Mouse (Mus musculus): ENCODE data around the gene Zfp90.
"Not testable (repeated sequence)": the region's sequence is repeated elsewhere in the genome, so short reads cannot be mapped to it uniquely, and the experiment has no call there.

Zfp90 gene

DNA sequence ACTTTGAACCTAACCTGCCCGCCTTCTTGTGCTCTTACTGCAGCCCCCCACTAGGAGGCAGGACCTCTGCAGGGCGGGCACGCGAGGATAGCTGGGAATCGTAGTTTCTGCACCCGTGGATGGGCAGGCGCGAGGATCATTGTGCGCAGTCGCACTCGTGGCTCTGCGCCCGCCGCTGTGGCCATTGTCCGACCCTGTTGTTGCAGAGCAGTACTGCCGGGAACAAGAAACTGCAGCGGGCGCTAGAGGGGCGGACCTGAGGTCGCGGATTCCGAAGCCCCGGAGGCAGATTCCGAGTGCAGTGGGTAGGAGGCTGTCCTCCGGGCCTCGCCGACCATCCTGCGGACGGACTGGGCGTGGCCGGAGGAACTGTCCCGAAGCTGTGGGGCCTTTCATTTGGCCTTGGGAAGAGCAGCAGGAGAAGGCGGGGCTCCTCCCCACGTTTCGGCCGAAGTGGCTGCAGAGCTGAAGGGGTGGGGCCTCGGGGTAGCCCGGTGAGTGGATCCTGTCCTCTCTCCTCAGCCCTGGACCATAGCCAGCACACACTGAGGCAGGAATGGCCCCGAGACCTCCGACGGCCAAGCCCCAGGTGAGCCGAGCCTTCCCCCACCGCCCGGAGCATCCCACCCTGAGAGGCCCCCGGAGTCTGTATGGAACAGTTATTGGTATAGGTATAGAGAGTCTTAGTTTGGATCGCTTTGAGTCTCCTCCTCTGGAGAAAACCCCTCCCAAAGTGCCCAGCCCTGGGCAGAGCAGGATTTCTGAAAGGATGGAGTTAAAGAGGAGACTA, at the start of gene Zfp90:
Gene Zfp90, plus strand, starts transcription at position 146 of the 790 bp plus-strand sequence.
- DNase-seq (ENCODE audit: inconsistent age in 2 of 2, low spot score in 1 of 2) = peak; percentile 95 to 98

DNA sequence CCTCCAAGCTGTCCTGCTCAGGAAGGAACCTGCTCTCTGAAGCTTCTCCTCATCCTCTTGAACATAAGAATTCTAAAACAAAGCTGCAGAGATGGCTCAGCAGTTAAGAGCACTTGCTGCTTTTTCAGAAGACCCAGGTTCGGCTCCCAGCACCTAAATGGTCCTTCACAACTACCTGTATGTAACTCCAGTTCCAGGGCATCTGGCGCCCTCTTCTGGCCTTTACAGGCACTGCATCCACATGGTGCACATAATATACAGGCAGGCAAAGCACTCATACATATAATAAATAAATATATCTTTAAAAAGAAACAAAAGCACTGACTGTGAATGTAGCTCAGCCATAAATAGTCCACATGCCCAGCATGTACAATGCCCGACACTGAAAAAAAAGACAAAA, 46.6 kb upstream of the Zfp90 start:
- DNase-seq (ENCODE audit: inconsistent age in 2 of 2, low spot score in 1 of 2) = no peak

DNA sequence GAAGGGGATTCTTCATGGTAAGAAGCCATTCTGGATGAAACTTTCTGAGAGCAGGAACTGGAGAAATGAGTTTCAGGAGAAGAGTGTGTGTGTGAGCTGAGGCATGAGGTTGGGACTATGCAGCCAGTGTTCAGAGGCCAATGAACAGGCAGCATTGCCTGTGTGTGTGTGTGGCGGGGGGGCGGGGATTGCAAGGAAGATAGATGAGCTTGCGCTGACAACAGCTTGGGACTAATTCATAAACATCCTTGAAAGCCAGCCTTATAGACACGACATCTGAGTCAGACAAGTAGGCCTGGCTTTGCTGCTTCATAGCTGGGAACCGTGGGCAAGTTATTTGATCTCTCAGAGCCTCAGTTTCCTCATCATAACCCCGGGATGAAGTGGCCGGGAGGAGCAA, 46.1 kb upstream of the Zfp90 start:
- DNase-seq (ENCODE audit: inconsistent age in 2 of 2, low spot score in 1 of 2) = no peak

DNA sequence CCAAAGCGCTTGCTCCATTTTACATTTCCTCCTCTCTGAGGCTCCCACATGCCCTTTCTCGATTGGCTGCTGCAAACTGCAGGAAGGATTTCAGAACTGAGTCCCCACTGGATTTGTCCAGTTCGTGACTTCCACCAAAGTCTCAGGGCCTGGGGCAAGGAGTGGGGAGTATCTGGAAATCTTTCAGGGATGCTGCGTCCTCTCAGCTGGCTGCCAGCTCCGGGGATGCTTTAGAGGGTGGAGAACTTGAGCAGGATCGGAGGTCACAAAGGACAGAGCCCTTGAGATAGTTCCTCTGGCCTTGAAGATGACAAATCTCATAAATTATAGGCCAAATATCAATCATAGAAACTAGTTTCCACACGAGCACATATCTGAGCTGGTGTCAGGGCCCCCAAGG, 39.2 kb upstream of the Zfp90 start:
- DNase-seq (ENCODE audit: inconsistent age in 2 of 2, low spot score in 1 of 2) = peak; percentile 16 to 51

DNA sequence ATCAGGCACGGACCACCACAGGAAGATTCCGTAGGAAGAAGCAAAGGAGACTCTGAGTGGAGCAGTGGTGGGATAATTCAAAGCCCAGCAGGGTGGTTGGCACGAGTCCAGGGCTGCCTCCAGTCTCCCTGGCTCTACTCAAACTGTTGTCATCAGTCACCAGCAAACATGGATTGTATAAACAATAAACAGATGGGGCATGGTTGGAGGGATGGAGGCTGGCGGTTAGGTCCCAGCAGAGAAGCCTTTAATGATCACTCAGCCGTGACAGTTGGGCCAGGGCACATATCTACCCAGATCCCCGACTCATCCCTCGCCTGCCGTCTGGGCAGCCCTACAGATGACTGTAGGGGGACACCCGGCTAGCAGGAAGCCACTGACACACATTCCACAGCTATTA, 38.3 kb upstream of the Zfp90 start:
- no peak for DNase-seq (ENCODE audit: inconsistent age in 2 of 2, low spot score in 1 of 2)

DNA sequence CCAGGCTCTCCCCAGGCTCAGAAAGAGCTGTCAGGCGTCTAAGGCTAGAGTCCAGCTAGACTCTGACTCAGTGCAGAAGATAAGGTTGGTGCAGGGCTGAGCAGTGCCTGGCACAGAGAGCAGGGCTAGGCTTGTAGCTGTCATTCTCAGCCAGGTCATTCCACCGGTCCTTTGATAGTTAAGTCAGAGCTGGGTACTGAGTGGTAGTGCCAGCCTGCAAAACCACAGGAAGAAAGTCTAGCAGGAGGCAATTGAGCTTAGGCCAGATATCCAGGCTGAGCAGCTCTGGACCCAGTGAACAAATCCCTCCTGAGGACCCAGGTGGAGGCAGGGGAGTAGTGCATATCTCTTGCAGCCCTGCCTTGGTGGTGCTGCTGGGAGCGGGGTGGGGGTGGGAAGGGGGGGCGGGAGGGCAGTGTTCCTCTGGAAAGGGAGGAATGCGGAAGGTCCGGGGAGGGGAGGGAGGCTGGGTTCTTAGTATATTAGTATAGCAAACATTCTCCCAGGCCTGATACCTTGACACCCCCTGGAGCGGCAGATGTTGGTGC, 36.6 kb upstream of the Zfp90 start:
- DNase-seq (ENCODE audit: inconsistent age in 2 of 2, low spot score in 1 of 2) = peak; percentile 60 to 78

DNA sequence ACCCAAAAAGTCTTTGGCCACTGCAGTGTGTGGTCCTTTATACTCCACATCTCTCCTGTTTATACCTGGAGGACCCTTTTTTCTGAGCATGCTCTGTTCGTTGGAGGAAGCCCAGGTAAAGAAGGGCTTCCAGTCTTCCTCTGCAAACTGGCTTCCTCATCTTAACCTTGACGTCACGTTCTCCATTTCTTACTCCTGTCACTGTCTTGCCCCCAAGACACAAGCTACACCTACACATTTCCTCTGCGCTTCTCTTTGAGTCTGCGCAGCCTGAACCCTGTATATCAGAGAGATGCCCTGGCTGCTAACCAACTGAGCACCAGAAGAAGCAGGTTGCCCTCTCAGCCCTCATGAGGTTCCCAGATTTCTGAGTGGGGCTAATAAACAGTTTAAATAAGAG, 35.8 kb upstream of the Zfp90 start:
- DNase-seq (ENCODE audit: inconsistent age in 2 of 2, low spot score in 1 of 2) = no peak

DNA sequence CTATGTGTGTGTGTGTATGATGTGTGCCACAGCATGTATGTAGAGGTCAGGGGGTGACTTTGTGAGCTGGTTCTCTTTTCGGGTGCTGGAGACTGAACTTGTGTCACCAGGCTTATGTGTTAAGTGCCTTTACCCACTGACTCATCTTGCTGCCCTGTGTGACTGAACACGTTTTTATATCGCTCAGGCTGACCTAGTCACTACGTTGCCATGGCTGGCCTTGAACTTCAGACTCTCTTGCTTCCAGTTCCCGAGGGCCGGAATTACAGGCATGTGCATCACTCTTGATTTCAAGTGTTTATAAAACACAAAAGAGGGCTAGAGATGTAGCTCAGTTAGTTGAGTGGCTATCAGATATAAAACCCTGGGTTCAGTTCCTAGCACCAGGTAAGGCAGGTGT, 34.1 kb upstream of the Zfp90 start:
- DNase-seq (ENCODE audit: inconsistent age in 2 of 2, low spot score in 1 of 2) = peak; percentile 38 to 68

DNA sequence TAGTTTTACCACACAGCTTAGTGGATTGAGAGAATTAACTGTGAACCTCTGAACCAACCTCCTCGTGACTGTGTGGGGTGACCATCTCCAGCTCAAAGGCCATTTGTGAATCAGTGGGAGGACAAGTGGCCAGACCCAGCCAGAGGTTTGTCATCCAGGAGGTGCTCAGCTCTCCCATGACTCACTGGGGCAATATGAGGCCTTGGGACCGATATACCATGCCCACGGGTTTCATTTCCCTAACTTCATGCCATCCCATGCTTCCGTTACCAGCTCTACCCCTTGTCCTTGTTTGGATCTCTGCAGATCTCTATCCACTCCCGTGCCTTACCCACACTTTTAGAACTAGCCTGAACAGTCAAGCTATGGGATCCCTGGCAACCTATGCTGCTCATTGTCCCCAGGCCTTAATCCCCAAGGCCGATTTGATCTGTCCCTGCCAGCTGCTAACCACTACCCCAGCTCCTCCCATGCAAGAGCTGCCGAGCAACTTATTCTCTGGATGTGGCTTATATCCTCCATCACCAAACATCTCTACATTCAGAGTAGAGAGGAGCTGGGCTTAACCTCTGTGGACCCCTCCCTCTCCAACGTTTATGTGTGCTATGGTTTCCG, 27.2 kb upstream of the Zfp90 start:
- DNase-seq (ENCODE audit: inconsistent age in 2 of 2, low spot score in 1 of 2) = peak; percentile 55 to 82

DNA sequence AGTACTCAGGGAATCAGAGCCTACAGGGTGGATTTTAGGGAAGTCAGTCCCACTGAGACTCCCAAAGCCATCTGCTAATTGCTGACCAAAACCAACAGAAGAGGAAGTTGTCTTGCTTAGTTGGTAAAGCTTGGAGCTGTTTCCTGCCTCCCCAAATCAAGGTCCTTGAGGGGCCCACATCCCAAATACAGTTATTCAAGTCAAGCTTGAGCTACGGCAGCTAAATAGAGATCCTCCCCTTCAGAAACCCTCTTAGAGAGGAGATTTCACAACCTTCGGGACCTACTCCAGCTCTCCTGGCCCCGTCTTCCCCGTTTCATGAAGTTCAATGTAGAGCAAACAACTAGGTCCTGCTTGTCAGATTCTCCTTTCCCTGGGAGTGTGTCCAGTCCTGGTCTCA, 20.6 kb upstream of the Zfp90 start:
- DNase-seq (ENCODE audit: inconsistent age in 2 of 2, low spot score in 1 of 2) = no peak

DNA sequence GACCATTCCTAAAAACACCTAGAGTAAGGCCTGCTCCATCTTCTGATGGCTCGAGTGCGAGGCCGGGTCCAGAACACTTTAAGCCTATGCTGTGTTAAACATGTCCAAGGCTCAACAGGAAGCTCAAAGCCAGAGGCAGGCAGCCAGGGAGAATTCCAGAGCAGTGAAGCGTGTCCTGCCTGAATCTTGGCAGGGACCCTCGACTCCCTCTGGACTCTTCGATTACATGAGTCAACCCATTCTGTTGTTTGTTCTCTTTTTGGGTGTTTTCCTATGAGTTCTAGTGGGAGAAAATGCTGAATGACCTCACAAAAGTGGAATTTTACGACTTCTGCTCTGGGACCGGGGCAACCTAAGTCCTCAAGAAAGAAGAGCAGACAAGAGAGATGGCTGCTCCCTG, 15.4 kb upstream of the Zfp90 start:
- peak; percentile 26 to 56 for DNase-seq (ENCODE audit: inconsistent age in 2 of 2, low spot score in 1 of 2)

DNA sequence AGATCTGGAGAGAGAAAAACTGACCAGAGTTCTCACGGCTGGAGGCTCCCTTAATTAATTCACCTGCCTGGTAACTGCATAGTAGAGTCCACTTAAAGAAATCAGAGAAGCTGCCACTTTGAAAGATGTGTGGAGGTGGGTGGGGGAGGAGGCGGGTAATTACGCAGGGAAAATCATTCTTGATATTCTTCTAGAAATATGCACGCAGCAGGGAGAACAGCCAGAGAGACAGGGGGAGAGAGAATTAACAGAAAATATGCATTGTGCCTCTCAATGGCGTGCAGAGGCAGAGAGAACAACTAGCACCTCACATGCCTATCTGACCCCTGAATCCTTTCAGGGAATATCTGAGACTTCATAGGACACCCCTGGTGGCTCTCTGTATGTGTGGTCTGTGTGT, 14.9 kb upstream of the Zfp90 start:
- DNase-seq (ENCODE audit: inconsistent age in 2 of 2, low spot score in 1 of 2) = no peak

DNA sequence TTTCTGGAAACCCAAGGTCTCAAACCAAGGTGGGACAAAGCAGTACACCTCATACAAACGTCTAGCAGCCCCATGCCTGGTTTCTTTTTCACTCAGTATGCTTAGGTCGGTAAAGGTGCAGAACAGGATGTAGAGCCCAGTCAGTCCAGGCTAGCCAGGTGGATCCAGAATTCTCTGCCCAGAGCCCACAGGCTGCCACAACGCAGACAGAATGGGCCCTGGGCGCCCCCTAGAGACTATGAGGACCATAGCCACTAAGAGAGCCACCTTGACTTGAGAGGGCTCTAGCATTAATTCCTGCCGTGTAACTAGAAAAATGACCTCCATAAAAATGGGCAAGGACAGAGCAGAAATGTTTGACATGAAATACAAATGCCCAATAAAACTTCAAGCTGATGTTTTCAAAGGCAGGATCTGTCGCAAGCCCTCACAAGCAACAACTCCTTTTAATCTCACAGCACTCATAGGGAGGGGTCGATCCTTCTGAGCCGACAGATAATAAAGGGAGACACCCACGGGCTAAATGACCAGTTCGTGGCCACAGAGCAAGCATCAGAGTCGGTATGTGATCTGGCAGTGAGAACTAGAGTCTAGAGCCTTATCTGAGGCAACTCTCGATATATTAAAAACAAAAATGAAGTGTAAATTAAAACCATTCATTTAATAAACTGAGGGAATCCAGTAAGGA, 11.7 kb upstream of the Zfp90 start:
- peak; percentile 66 to 87 for DNase-seq (ENCODE audit: inconsistent age in 2 of 2, low spot score in 1 of 2)

DNA sequence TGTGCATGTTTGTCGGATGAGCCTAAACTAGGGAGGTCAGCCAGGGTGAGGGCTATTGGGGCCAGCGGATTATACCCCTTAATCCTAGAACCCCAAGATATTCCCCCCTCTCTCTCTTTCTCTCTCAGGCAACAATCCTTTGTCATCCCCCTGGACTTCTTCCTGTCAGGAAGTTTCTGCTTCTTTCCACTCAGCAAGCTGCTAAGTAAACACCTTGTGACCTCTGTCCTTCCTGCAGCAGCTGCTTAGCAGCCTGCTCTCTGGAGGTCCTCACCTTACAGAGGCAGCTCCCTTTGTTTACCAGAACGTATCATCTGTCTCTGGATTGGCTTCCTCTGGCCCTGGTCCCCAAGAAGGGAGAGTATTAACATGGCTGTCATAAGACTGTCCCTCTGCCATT, 10.3 kb upstream of the Zfp90 start:
- no peak for DNase-seq (ENCODE audit: inconsistent age in 2 of 2, low spot score in 1 of 2)

DNA sequence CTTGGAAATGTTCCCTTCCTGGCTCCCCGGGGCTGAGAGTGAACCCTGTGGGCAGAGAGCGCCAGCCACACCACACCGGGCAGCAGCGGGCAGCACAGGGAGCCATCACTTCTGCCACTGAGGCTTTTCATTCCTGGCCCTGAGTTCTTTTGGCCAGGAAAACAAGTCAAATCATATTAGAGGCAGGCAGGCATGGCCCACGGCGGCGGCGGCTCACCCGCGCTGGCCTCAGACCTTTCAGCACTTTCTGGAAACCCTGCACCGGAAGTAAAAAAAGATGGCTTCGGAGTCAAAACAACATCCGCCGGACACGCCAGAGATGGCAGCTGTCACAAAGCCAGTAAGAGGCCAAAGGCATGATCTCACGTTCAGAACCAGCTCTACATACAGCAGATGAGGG, 9.3 kb upstream of the Zfp90 start:
- peak; percentile 27 to 58 for DNase-seq (ENCODE audit: inconsistent age in 2 of 2, low spot score in 1 of 2)

DNA sequence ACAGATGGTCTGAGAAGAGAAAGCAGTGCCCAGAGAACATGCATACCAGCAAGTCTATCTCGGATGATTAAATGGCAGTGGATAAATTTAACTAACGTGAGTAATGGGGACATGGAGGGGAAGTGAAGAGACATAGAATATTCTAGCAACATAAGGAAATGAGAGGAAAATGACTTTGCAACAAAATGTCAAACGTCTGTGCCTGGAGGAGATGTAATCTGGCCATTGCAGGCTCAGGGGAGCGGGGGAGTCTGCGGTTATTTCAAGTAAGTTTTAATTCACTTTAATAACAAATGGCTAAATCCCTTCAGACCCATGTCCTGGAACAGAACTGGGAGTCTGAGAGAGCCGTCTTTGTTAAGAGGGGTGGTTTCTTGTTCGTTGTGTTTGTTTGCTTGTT, 5.1 kb upstream of the Zfp90 start:
- DNase-seq (ENCODE audit: inconsistent age in 2 of 2, low spot score in 1 of 2) = no peak

DNA sequence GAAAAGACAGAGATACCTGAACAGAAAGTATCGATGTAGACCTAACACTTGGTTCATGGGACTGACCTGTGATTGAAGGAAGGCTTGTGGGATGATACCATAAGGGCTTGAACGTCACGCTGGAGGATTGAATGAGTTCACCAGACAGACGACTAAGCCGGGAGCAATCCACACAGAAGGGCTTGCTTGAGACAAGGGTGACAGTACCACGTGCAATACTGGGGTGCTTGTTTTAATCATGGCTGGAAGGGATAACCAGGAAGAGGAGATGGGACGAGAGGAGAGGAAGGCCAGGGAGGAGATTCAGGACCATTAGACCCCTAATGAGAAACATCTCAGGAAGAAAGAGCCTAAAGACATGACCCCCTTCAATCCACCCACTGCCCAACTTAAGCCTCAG, 4.6 kb upstream of the Zfp90 start:
- no peak for DNase-seq (ENCODE audit: inconsistent age in 2 of 2, low spot score in 1 of 2)

DNA sequence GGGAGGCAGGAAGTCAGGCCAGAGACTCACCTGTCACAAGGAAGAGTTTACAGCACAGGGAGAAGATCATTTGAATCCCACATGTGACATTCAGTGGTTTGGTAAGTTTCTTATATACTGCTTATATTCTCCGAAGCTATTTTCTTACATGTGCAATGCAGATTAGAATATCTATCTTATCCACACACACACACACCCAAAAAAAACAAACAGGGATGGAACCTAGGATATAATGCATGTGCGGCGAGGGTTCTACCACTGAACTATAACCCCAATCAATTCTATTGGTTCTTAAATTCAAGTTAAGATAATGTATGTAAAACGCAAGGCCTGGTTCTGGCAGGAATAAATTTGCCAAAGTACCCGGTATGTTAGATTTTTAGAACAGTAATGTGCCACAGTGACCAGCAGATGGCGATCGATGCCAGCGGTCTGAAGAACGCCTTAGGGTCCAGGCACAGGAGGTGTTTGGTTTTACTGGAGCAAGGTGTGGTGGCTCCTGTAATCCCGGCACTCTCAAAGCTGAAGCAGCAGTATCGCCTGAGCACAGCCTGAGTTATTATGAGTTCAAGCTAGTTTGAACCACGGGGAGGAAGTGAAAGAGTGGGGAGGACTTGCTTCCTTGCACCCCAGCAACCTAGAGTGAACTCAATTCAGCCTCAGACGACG, 3.2 kb upstream of the Zfp90 start:
- peak; percentile 40 to 83 for DNase-seq (ENCODE audit: inconsistent age in 2 of 2, low spot score in 1 of 2)

DNA sequence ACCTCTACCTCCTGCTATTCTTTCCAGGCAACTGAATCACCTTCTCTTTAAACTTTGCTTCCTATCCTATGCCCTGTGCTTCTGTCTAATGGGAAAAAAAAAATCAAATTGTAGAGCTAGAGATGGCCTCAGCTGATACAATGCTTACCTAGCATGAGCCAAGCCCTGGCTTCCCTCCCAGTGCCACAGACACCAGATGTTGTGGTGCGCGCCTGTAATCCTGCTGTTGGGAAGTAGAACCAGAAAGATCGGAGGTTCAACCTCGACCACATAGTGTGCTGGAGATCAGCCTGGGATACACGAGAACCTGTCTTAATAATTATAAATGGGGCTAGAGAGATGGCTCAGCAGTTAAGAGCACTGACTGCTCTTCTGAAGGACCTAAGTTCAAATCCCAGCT, 2.6 kb downstream of the Zfp90 start:
- no peak for DNase-seq (ENCODE audit: inconsistent age in 2 of 2, low spot score in 1 of 2)

DNA sequence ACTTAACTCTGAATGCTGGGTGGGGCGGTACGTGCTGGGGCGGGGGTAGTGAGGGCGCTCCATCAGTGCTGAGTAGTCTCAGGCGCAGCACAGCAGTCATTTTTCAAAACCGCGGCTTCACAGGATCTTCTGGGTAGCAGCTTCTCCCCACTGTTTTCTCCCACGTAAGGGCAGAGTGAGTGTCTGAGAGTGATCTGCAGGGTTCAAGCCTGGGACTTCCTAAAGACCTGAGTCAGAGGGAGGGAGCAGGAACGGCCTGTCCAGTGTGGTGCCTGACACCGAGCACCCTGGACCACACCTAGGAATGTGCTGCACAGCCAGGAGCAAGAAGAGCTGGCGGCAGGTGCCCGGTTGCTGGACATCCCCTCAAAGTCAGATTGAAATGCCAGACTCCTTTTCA, 16.0 kb downstream of the Zfp90 start:
- DNase-seq (ENCODE audit: inconsistent age in 2 of 2, low spot score in 1 of 2) = no peak

DNA sequence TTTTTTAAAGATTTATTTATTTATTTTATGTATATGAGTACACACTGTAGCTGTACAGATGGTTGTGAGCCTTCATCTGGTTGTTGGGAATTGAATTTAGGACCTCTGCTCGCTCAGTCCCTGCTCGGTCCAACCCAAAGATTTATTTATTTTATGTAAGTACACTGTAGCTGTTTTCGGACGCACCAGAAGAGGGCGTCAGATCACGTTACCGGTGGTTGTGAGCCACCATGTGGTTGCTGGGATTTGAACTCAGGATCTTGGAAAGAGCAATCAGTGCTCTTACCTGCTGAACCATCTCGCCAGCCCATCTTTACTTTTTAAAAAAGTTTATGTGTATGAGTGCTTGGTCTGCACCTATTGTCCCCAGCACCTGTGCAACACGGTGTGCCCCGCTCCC, 16.8 kb downstream of the Zfp90 start:
- DNase-seq (ENCODE audit: inconsistent age in 2 of 2, low spot score in 1 of 2) = not testable (repeated sequence)
